Mouse (Mus musculus) forebrain, embryonic 11.5 days (tissue): ENCODE measurements around the gene Terb1. TPM values are rescaled to one million over a fixed set of nuclear protein-coding genes. Genes with fewer than 3 reads are reported as not detected.
A peak's percentile ranks its signal among the peaks of the same experiment; 100 is the strongest.

Experiments
- ATAC-seq: fragments of 200-750 bp; cut with Nextera tagmentation; replicated peaks from 2 replicates; pipeline ENCODE4 v1.8.0; 2017; ENCODE audit warnings: moderate TSS enrichment; ENCODE audit not compliant: low FRiP score
- DNase-seq: peaks from one replicate; pipeline ENCODE4 v3.0.0-alpha.2; 2017; ENCODE audit warnings: low spot score
- H3K27ac ChIP-seq: fragments of 300-500 bp; sonication (generic); 2 replicates; pipeline ENCODE4 v1.5.1; 2014; ENCODE audit warnings: low read depth, low read length
- H3K27me3 ChIP-seq: fragments of 300-500 bp; sonication (generic); 2 replicates; pipeline ENCODE4 v1.6.1; 2014; ENCODE audit warnings: mild to moderate bottlenecking, low read length, mixed read lengths; ENCODE audit not compliant: control insufficient read depth, insufficient read depth
- H3K36me3 ChIP-seq: fragments of 300-500 bp; sonication (generic); 2 replicates; pipeline ENCODE4 v1.6.1; 2014; ENCODE audit warnings: mild to moderate bottlenecking, low read length, moderate library complexity, mixed read lengths; ENCODE audit not compliant: control insufficient read depth, insufficient read depth
- H3K4me1 ChIP-seq: fragments of 300-500 bp; sonication (generic); replicated peaks from 2 replicates; pipeline ENCODE4 v1.6.1; 2014; ENCODE audit warnings: low read length, mixed read lengths; ENCODE audit not compliant: control insufficient read depth, insufficient read depth
- H3K4me2 ChIP-seq: fragments of 300-500 bp; sonication (generic); 2 replicates; pipeline ENCODE4 v1.6.1; 2014; ENCODE audit warnings: low read depth, mild to moderate bottlenecking, low read length, moderate library complexity, mixed read lengths; ENCODE audit not compliant: severe bottlenecking
- H3K4me3 ChIP-seq: fragments of 300-500 bp; sonication (generic); 2 replicates; pipeline ENCODE4 v1.5.1; 2014; ENCODE audit warnings: low read depth, low read length
- H3K9ac ChIP-seq: fragments of 300-500 bp; sonication (generic); 2 replicates; pipeline ENCODE4 v1.6.1; 2014; ENCODE audit warnings: low read length
- H3K9me3 ChIP-seq: fragments of 300-500 bp; sonication (generic); 2 replicates; pipeline ENCODE4 v1.6.1; 2016; ENCODE audit warnings: low read length, mixed read lengths; ENCODE audit not compliant: control insufficient read depth
- WGBS: fragments of 180-500 bp; shearing (Covaris S2); extraction: QIAGEN DNeasy Blood & Tissue Kit; methylation state at CpG from one replicate; pipeline ENCODE4 v1.1.7; 2014; 5-methylcytosine and 5-hydroxymethylcytosine counted together
- polyA plus RNA-seq: library from polyadenylated mRNA; unstranded; fragments of >200 nt; fragmentation: Nextera tagmentation; extraction: Ambion mirVana; gene quantifications from 2 replicates; pipeline ENCODE4 v1.2.1, GENCODE M21; 2014

The Terb1 gene
- polyA plus RNA-seq, 1 experiment from 2014 or later, result 0.15 TPM

DNA sequence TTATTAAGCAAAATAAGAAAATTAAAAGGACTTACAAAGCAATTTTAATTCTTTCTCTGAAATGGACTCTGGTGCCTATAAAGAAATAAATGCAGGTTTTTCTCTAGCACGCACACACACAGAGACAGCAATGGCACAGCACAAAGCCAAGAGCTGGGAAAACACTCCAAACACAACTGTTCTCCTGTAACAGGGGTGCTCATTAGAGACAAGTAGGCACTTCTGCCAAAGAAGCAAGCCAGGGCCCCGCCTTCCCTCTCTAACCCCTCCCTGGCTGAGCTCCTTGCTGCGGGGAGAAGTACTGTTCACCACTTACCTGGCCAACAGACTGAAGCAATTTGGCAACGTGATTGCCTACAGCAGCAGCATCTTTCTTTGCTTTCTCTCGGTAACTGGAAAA lies 8.2 kb upstream of the Terb1 start:
- ATAC-seq (no peak), DNase-seq (no peak)
- H3K9ac ChIP-seq, result no peak overlapping the region
- no peaks in the 10 kb centered on the region for H3K27me3 ChIP-seq
- no peaks in the 10 kb centered on the region; the same call in 1 of the 2 replicates for H3K36me3 ChIP-seq
- H3K4me2 ChIP-seq, result no peak overlapping the region
- H3K27ac ChIP-seq, result no peak overlapping the region
- H3K4me1 ChIP-seq, result no peaks in the 10 kb centered on the region
- 88% methylated on average over 5 of the region's 5 CpGs for WGBS
- H3K4me3 ChIP-seq, result no peak overlapping the region
- H3K9me3 ChIP-seq, result no peaks in the 10 kb centered on the region

DNA sequence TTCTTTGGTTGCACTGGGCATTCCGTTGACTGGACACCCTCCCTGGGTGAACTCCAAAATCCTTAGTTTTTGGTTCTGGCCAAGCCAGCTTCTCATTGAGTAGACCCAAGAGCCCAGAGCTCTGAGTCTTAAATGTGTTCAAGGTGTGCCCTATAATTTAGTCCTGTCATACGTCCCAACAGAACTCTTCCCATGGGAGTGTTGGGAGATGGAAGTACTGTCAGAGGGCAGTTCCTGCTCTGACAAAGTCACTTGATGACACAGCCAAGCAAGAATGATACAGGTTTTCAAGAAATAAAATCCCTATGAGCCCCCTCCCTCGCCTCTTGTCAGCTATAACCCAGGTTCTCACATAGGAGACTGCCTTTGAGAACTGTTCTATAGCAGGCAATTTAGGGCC lies 424 bp upstream of the Terb1 start:
- Histone ChIP-seq H3K4me1 (peaks cover 3% of the 10 kb centered on the region; the same call in 1 of the 2 replicates), H3K9me3 (no peaks in the 10 kb centered on the region), H3K27me3 (no peaks in the 10 kb centered on the region), H3K4me3 (peak overlapping the region; percentile 46; the same call in 1 of the 2 replicates), H3K9ac (no peak overlapping the region), H3K36me3 (no peaks in the 10 kb centered on the region; the same call in 1 of the 2 replicates), H3K4me2 (peak overlapping the region; percentile 100; the same call in 1 of the 2 replicates), H3K27ac (no peak overlapping the region)
- WGBS, result 79% methylated on average over 3 of the region's 3 CpGs
- DNase-seq (no peak), ATAC-seq (no peak)

GRCm38 (mm10) chr8:104479091-104479490 lies 30.6 kb downstream of the Terb1 start:
- H3K4me1 ChIP-seq, result no peaks in the 10 kb centered on the region
- no peak for ATAC-seq

GRCm38 (mm10) chr8:104472465-104472864 lies 37.2 kb downstream of the Terb1 start:
- Histone ChIP-seq H3K4me3 (no peak overlapping the region), H3K36me3 (no peaks in the 10 kb centered on the region), H3K9ac (no peak overlapping the region), H3K27me3 (no peaks in the 10 kb centered on the region), H3K27ac (no peak overlapping the region), H3K9me3 (no peaks in the 10 kb centered on the region), H3K4me2 (no peak overlapping the region), H3K4me1 (no peaks in the 10 kb centered on the region)
- ATAC-seq, result no peak
- WGBS, result 80% methylated on average over 3 of the region's 3 CpGs
- no peak for DNase-seq

More at GRCm38 (mm10) chr8:104479091-104479490, 30.6 kb downstream of the Terb1 start:
- WGBS, result 65% methylated on average over 1 of the region's 1 CpGs
- DNase-seq, result no peak
- Histone ChIP-seq H3K27me3 (no peaks in the 10 kb centered on the region), H3K9ac (no peak overlapping the region), H3K27ac (no peak overlapping the region), H3K4me3 (no peak overlapping the region), H3K9me3 (no peaks in the 10 kb centered on the region), H3K4me2 (no peak overlapping the region), H3K36me3 (no peaks in the 10 kb centered on the region)

DNA sequence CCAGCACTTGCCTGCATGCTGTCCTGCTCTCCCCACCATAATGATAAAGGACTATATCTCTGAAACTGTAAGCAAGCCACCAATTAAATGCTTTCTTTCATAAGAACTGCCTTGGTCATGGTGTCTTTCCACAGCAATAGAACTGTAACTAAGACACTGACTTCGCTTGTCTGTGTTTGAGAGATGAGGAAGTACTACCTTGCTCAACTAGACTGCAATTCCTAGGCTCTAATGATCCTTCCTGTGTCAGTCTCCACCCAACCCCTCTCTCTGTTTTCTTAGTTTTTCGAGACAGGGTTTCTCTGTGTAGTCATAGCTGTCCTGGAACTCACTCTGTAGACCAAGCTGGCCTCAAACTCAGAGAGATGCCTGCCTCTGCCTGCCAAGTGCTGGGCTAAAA lies 42.2 kb downstream of the Terb1 start:
- WGBS, result 79% methylated on average over 2 of the region's 2 CpGs
- no peak for DNase-seq
- no peak overlapping the region for H3K4me3 ChIP-seq
- H3K27me3 ChIP-seq, result no peaks in the 10 kb centered on the region
- H3K9ac ChIP-seq, result no peak overlapping the region
- H3K4me1 ChIP-seq, result no peaks in the 10 kb centered on the region
- no peak overlapping the region for H3K4me2 ChIP-seq
- no peaks in the 10 kb centered on the region for H3K36me3 ChIP-seq
- ATAC-seq, result no peak
- H3K27ac ChIP-seq, result no peak overlapping the region
- H3K9me3 ChIP-seq, result no peaks in the 10 kb centered on the region

DNA sequence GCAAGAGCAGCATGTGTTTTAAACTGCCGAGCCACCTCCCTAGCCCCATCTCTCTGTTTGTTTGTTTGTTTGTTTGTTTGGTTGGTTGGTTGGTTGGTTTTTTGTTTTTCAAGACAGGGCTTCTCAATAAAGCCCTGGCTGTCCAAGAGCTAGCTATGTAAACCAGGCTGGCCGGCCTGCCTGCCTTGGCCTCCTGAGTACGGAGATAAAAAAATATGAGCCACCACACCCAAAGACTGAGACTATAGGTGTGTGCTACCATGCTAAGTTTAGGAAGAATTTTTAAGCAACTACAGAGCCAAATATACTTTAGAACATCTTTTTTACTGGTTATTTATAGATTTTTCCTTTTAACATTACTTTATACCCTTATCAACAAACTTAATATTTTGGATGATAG lies 57.5 kb downstream of the Terb1 start:
- Histone ChIP-seq H3K9me3 (no peaks in the 10 kb centered on the region), H3K27ac (no peak overlapping the region), H3K4me1 (no peaks in the 10 kb centered on the region), H3K4me2 (no peak overlapping the region), H3K27me3 (no peaks in the 10 kb centered on the region), H3K9ac (no peak overlapping the region), H3K36me3 (no peaks in the 10 kb centered on the region), H3K4me3 (no peak overlapping the region)
- DNase-seq (no peak), ATAC-seq (no peak)
- 90% methylated on average over 3 of the region's 3 CpGs for WGBS

- Histone ChIP-seq H3K27ac (no peak overlapping the region), H3K36me3 (no peaks in the 10 kb centered on the region), H3K4me3 (no peak overlapping the region), H3K27me3 (no peaks in the 10 kb centered on the region), H3K9ac (no peak overlapping the region), H3K9me3 (no peaks in the 10 kb centered on the region), H3K4me2 (no peak overlapping the region), H3K4me1 (no peaks in the 10 kb centered on the region)
- no peak for ATAC-seq
- no peak for DNase-seq
- 86% methylated on average over 3 of the region's 3 CpGs for WGBS
These were observed 60.9 kb downstream of the Terb1 start for GRCm38 (mm10) chr8:104448796-104449195.

DNA sequence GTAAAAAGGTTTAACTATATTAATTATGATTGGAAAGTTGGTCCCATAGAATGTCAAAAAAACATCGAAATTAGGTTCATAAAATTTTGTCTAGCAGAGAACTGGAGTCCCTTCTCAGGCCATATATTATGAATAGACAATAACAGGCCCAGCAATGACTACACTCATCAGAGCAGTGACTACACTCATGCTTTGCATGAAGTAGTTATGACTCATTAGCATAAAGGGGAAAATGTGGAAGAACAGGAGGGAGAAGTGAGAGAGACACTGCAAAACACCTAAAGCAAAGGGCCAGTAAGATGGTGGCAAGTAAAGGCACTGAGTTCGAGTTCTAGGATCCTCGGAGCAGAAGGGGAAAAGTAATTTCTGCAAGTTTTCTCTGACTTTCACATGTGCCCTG lies 63.7 kb downstream of the Terb1 start:
- DNase-seq (no peak), ATAC-seq (no peak)
- Histone ChIP-seq H3K36me3 (no peaks in the 10 kb centered on the region), H3K4me2 (no peak overlapping the region), H3K4me1 (peaks cover 6% of the 10 kb centered on the region; the same call in 1 of the 2 replicates), H3K4me3 (no peak overlapping the region), H3K27ac (no peak overlapping the region), H3K9ac (no peak overlapping the region), H3K9me3 (no peaks in the 10 kb centered on the region), H3K27me3 (no peaks in the 10 kb centered on the region)
- 90% methylated on average over 3 of the region's 3 CpGs for WGBS

- ATAC-seq (no peak), DNase-seq (no peak)
- Histone ChIP-seq H3K27me3 (no peaks in the 10 kb centered on the region), H3K4me2 (no peak overlapping the region), H3K27ac (no peak overlapping the region), H3K4me3 (no peak overlapping the region), H3K4me1 (peaks cover 9% of the 10 kb centered on the region; the same call in 1 of the 2 replicates), H3K9me3 (no peaks in the 10 kb centered on the region), H3K36me3 (no peaks in the 10 kb centered on the region), H3K9ac (no peak overlapping the region)
- WGBS, result 62% methylated on average over 6 of the region's 6 CpGs
These were observed 64.5 kb downstream of the Terb1 start for GRCm38 (mm10) chr8:104445248-104445647.
